Mouse (Mus musculus): Measurements from ENCODE around the gene Map2k5. TPM values are rescaled to one million over a fixed set of nuclear protein-coding genes. Genes with fewer than 3 reads are reported as not detected.
A peak's percentile ranks its signal among the peaks of the same experiment; 100 is the strongest.

Map2k5 gene
- polyA plus RNA-seq, 1 experiment from 2014 or later = 24.6 TPM

GRCm38 (mm10) chr9:63123451-63124438 lies 254.0 kb downstream of the Map2k5 start:
- H3K4me1 ChIP-seq (replicated peaks) = no peaks in the 10 kb centered on the region
- WGBS = 5% methylated on average over 30 of the region's 30 CpGs
- no peaks in the 10 kb centered on the region for H3K9me3 ChIP-seq
- peak overlapping the region; percentile 94 for H3K4me2 ChIP-seq (replicated peaks)
- ATAC-seq = peak; percentile 98
- H3K27ac ChIP-seq = peak overlapping the region; percentile 52
- H3K36me3 ChIP-seq = no peaks in the 10 kb centered on the region
- no peaks in the 10 kb centered on the region for H3K27me3 ChIP-seq (replicated peaks)
- peak overlapping the region; percentile 44 for H3K4me3 ChIP-seq (replicated peaks)
- H3K9ac ChIP-seq = peak overlapping the region; percentile 53

DNA sequence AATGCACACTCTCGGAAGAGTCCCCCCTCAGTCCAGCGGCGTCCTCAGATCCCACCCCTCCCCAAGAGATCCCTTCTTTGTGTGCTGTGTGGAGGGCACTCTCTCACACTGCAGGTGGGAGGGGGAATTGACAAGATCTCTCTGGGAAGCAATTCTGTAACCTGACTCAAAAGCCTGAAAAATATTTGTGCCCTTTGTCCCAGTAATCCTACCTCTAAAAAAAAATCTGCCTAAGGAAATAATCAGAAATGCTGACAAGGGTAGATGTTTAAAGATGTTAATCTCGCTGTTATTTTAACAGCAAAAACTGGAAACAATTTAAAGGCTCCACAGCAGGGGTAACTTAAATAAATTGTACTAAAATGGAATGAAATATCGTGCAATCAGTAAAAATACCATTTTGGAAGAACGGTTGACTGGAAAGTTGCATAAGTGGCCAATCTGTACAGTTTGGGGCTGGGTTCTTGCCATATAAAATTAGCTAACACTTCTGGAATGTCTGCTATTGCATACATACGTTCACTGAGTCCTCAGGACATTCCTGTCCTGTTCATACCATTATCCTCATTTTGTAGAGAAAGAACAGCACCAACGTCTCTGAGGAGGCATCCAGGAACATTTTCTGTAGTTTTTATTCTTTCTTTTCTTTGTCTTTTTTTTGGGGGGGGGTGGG lies 255.4 kb downstream of the Map2k5 start:
- Histone ChIP-seq H3K4me3 (replicated peaks) (no peak overlapping the region), H3K9ac (no peak overlapping the region), H3K27me3 (replicated peaks) (no peaks in the 10 kb centered on the region), H3K4me2 (replicated peaks) (no peak overlapping the region), H3K27ac (no peak overlapping the region), H3K9me3 (no peaks in the 10 kb centered on the region), H3K36me3 (no peaks in the 10 kb centered on the region), H3K4me1 (replicated peaks) (no peaks in the 10 kb centered on the region)
- ATAC-seq = no peak
- WGBS = 62% methylated on average over 8 of the region's 8 CpGs

DNA sequence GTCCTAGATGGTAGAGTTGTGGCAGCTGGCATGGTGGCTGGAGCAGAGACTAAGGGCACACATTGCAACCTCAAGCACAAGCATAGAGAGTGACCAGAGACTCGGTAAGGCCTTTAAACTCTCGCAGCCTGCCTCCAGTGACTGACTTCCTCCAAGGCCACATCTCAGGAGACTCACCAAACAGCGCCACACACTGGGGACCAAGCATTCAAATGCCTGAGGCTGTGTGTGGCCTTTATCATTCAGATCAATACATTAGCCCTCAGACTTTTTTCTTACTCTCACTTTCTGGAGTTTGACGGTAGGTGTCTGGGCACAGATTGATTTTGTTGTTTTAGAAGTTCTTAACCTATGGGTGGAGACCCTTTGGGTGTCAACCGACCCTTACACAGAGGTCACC lies 259.3 kb downstream of the Map2k5 start:
- no peaks in the 10 kb centered on the region for H3K9me3 ChIP-seq
- H3K4me3 ChIP-seq (replicated peaks) = no peak overlapping the region
- no peak overlapping the region for H3K4me2 ChIP-seq (replicated peaks)
- H3K9ac ChIP-seq = no peak overlapping the region
- ATAC-seq = no peak
- no peaks in the 10 kb centered on the region for H3K36me3 ChIP-seq
- 68% methylated on average over 5 of the region's 5 CpGs for WGBS
- no peaks in the 10 kb centered on the region for H3K27me3 ChIP-seq (replicated peaks)
- H3K4me1 ChIP-seq (replicated peaks) = peaks cover 2% of the 10 kb centered on the region; the same call in 1 of the 2 replicates
- H3K27ac ChIP-seq = no peak overlapping the region

Other genes starting within 250 kb of the Map2k5 start
- not detected in 2 replicates for gene Skor1, start 228.9 kb downstream of the Map2k5 start, polyA plus RNA-seq (2015; fragmentation: Nextera tagmentation; extraction: Ambion mirVana)
- gene 2300009A05Rik, start 21.3 kb upstream of the Map2k5 start, polyA plus RNA-seq (2015; fragmentation: Nextera tagmentation; extraction: Ambion mirVana) = 46.5 and 47.6 TPM in 2 replicates
- 0.08 and 0.14 TPM in 2 replicates for gene Iqch, start 224.6 kb upstream of the Map2k5 start, polyA plus RNA-seq (2015; fragmentation: Nextera tagmentation; extraction: Ambion mirVana)
- 27.2 and 28.2 TPM in 2 replicates for gene Aagab, start 224.8 kb upstream of the Map2k5 start, polyA plus RNA-seq (2015; fragmentation: Nextera tagmentation; extraction: Ambion mirVana)